Mouse (Mus musculus) testis, adult 2 months (tissue): ENCODE data around the gene Macrod1. TPM values are rescaled to one million over a fixed set of nuclear protein-coding genes. Genes with fewer than 3 reads are reported as not detected.

ENCODE experiments used
- H3K27ac ChIP-seq: fragments of 200-500 bp; 2 replicates; pipeline ENCODE4 v1.5.1; 2012; ENCODE audit warnings: low read depth, low read length; ENCODE audit not compliant: control insufficient read depth, insufficient read depth
- H3K27me3 ChIP-seq: fragments of 200-500 bp; 2 replicates; pipeline ENCODE4 v1.6.1; 2012; ENCODE audit warnings: mild to moderate bottlenecking, low read length, moderate library complexity; ENCODE audit not compliant: control insufficient read depth, insufficient read depth
- H3K36me3 ChIP-seq: fragments of 200-500 bp; 2 replicates; pipeline ENCODE4 v1.6.1; 2012; ENCODE audit warnings: mild to moderate bottlenecking, low read length; ENCODE audit not compliant: control insufficient read depth, insufficient read depth
- H3K4me1 ChIP-seq: fragments of 200-500 bp; 2 replicates; pipeline ENCODE4 v1.6.1; 2012; ENCODE audit warnings: low read length; ENCODE audit not compliant: control insufficient read depth, insufficient read depth
- H3K4me3 ChIP-seq: fragments of 200-500 bp; 2 replicates; pipeline ENCODE4 v1.5.1; 2012; ENCODE audit warnings: low read depth, mild to moderate bottlenecking, low read length, moderate library complexity, mixed read lengths; ENCODE audit not compliant: control insufficient read depth
- CTCF ChIP-seq: fragments of 200-500 bp; IDR thresholded peaks from 2 replicates; pipeline ENCODE4 v1.5.1; 2012; ENCODE audit warnings: low read depth, mild to moderate bottlenecking, inconsistent platforms, low read length, moderate library complexity; ENCODE audit not compliant: control insufficient read depth, insufficient read depth, insufficient replicate concordance
- POLR2A ChIP-seq: fragments of 200-500 bp; IDR thresholded peaks from 2 replicates; pipeline ENCODE4 v1.6.1; 2012; ENCODE audit warnings: low read depth, mild to moderate bottlenecking, inconsistent platforms, low read length, moderate library complexity; ENCODE audit not compliant: control insufficient read depth
- polyA plus RNA-seq: library from polyadenylated mRNA; depleted of rRNA; stranded (reverse); fragments of >200 nt; gene quantifications from 2 replicates; pipeline ENCODE4 v1.2.3, GENCODE M21; 2012; rRNA removed

The Macrod1 gene
- polyA plus RNA-seq, 1 experiment = 39.2 TPM

- Histone ChIP-seq H3K4me1 (peaks cover 8% of the 10 kb centered on the region), H3K27ac (no peak overlapping the region), H3K27me3 (no peaks in the 10 kb centered on the region), H3K36me3 (no peaks in the 10 kb centered on the region; the same call in 1 of the 2 replicates), H3K4me3 (peak overlapping the region; percentile 86)
- TF ChIP-seq CTCF (no peak), POLR2A (no peak)
Measured at GRCm38 (mm10) chr19:7239574-7239973, 183.0 kb downstream of the Macrod1 start.

DNA sequence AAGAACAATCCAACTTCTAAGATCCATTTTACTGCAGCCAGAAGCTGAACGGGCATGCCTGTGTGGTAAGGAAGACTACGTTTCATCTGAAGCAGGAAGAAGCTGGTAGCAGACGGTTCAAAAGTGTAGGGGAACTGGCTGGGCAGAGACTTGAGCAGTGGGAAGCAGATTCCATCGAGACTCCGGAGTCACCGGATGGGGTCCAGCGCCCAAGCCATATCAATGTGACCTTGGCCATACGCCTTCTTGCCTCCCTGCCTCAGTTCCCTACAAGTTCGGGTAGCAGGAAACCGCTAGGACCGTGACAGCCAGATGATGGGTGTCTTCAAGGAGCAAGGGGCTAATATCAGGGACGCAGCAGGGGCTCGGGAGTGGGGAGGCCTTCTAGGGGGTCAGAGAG lies 183.7 kb downstream of the Macrod1 start:
- Histone ChIP-seq H3K27me3 (no peaks in the 10 kb centered on the region), H3K36me3 (no peaks in the 10 kb centered on the region), H3K27ac (peak overlapping the region; percentile 20; the same call in 1 of the 2 replicates), H3K4me1 (peaks cover 8% of the 10 kb centered on the region), H3K4me3 (peak overlapping the region; percentile 86)
- TF ChIP-seq POLR2A (no peak), CTCF (no peak)

- TF ChIP-seq POLR2A (peak; percentile 83), CTCF (no peak)
- H3K27ac ChIP-seq = peak within 1 kb of the TSS; percentile 84
- H3K4me3 ChIP-seq = peak within 1 kb of the TSS; percentile 86
- no peaks in the 10 kb centered on the region for H3K36me3 ChIP-seq
- H3K4me1 ChIP-seq = peaks cover 8% of the 10 kb centered on the region
- H3K27me3 ChIP-seq = no peaks in the 10 kb centered on the region
Measured at GRCm38 (mm10) chr19:7240782-7241690, 184.4 kb downstream of the Macrod1 start, which contains the start of gene Naa40. Naa40 (minus strand) TSS chr19:7241183.

DNA sequence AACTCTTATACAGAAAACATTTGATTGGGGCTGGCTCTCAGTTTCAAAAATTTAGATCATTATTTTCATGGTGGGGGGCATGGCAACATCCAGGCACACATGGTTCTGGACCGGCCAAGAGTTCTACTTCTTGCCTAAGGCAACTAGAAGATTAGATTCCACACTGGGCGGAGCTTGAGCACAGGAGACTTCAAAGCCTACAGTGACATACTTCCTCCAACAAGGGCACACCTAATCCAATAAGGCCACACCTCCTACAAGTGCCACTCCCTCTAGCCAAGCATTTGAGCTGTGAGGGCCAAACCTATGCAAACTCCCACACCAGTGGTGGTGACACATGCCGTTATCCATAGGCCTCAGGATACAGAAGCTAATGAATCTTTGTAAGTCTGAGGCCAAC lies 189.4 kb downstream of the Macrod1 start:
- Histone ChIP-seq H3K36me3 (no peaks in the 10 kb centered on the region), H3K4me3 (no peak overlapping the region), H3K27me3 (no peaks in the 10 kb centered on the region), H3K4me1 (peaks cover 8% of the 10 kb centered on the region), H3K27ac (no peak overlapping the region)
- TF ChIP-seq CTCF (no peak), POLR2A (no peak)

Other genes starting within 250 kb of the Macrod1 start
- 12.5 and 16.4 TPM in 2 replicates for gene Rps6ka4, start 216.2 kb upstream of the Macrod1 start, polyA plus RNA-seq
- gene Ccdc88b, start 198.6 kb upstream of the Macrod1 start, polyA plus RNA-seq = 33.5 and 39.8 TPM in 2 replicates
- 52.9 and 64.6 TPM in 2 replicates for gene Trmt112, start 147.1 kb upstream of the Macrod1 start, polyA plus RNA-seq
- gene Prdx5, start 146.7 kb upstream of the Macrod1 start, polyA plus RNA-seq = 120 and 133 TPM in 2 replicates
- 13.3 and 16.6 TPM in 2 replicates for gene Esrra, start 135.0 kb upstream of the Macrod1 start, polyA plus RNA-seq
- gene Catsperz, start 131.4 kb upstream of the Macrod1 start, polyA plus RNA-seq = 1,294 and 1,426 TPM in 2 replicates
- gene Kcnk4, start 122.3 kb upstream of the Macrod1 start, polyA plus RNA-seq = 1.3 and 1.5 TPM in 2 replicates
- gene Bad, start 114.9 kb upstream of the Macrod1 start, polyA plus RNA-seq = 78.8 and 91.6 TPM in 2 replicates
- gene Gpr137, start 114.3 kb upstream of the Macrod1 start, polyA plus RNA-seq = 205 and 212 TPM in 2 replicates
- 139 and 154 TPM in 2 replicates for gene Ppp1r14b, start 81.8 kb upstream of the Macrod1 start, polyA plus RNA-seq
- 13.9 and 14.6 TPM in 2 replicates for gene Plcb3, start 80.3 kb upstream of the Macrod1 start, polyA plus RNA-seq
- 28.3 and 29.1 TPM in 2 replicates for gene Fkbp2, start 76.3 kb upstream of the Macrod1 start, polyA plus RNA-seq
- 7.5 and 8.4 TPM in 2 replicates for gene Vegfb, start 69.2 kb upstream of the Macrod1 start, polyA plus RNA-seq
- 109 and 123 TPM in 2 replicates for gene Dnajc4, start 64.2 kb upstream of the Macrod1 start, polyA plus RNA-seq
- gene Nudt22, start 60.7 kb upstream of the Macrod1 start, polyA plus RNA-seq = 8.6 and 10.0 TPM in 2 replicates
- gene Trpt1, start 60.7 kb upstream of the Macrod1 start, polyA plus RNA-seq = 6.6 and 6.7 TPM in 2 replicates
- 1.3 and 1.4 TPM in 2 replicates for gene Fermt3, start 37.3 kb upstream of the Macrod1 start, polyA plus RNA-seq
- 53.1 and 54.5 TPM in 2 replicates for gene Stip1, start 16.8 kb upstream of the Macrod1 start, polyA plus RNA-seq
- gene Flrt1, start 48.9 kb downstream of the Macrod1 start, polyA plus RNA-seq = 2.3 and 3.1 TPM in 2 replicates
- 49.4 and 49.9 TPM in 2 replicates for gene Otub1, start 149.5 kb downstream of the Macrod1 start, polyA plus RNA-seq
- gene Cox8a, start 160.8 kb downstream of the Macrod1 start, polyA plus RNA-seq = 117 and 148 TPM in 2 replicates
- gene Naa40, start 184.4 kb downstream of the Macrod1 start, polyA plus RNA-seq = 61.5 and 69.3 TPM in 2 replicates
- 3.6 and 4.1 TPM in 2 replicates for gene Rcor2, start 210.5 kb downstream of the Macrod1 start, polyA plus RNA-seq